Mouse (Mus musculus) left cerebral cortex, adult 18-20 months (tissue): ENCODE data around the gene Zfp526. TPM values are rescaled to one million over a fixed set of nuclear protein-coding genes. Genes with fewer than 3 reads are reported as not detected.
"Not testable (repeated sequence)": the region's sequence is repeated elsewhere in the genome, so short reads cannot be mapped to it uniquely, and the experiment has no call there.

Experiments used
- DNase-seq, 2 experiments: peaks; one replicate each; pipeline ENCODE4 v3.0.0; 2021 to 2022; ENCODE audit warnings: low spot score in 2 of 2, mixed read lengths in 1 of 2
- total RNA-seq, 2 experiments: library from RNA; stranded (reverse); gene quantifications; 2 replicates each; pipeline ENCODE4 v1.2.3; 2021

Gene Zfp526
- total RNA-seq, 2 experiments from 2014 or later: 10.6 to 11.4 TPM

- peak; percentile 83 to 87 for DNase-seq
Measured at GRCm38 (mm10) chr7:25238829-25239623, 17.8 kb downstream of the Zfp526 start.

- DNase-seq: no peak
Measured at GRCm38 (mm10) chr7:25240631-25241030, 19.4 kb downstream of the Zfp526 start.

GRCm38 (mm10) chr7:25241062-25241461 is 19.8 kb downstream of the Zfp526 start:
- DNase-seq: peak; percentile 76 to 84

DNA sequence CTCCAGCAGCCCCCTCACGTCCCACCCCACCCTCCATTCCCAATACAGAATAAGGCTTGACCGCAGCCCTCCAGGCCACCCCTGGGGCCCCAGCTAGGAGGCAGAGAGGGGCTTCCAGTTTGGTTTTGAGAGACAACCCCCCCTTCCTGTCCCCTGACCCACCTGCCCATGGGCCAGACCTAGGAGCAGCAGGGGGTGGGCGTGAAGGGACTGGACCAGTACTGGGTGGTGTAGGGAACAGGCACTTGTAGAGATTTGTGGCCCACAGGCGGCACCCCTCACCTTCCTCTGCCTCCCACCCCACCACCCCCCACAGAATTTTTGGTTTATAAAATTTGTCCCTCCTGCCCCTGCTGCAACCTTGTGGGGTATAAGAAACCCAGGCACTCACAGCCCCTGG is 22.1 kb downstream of the Zfp526 start:
- DNase-seq: no peak

DNA sequence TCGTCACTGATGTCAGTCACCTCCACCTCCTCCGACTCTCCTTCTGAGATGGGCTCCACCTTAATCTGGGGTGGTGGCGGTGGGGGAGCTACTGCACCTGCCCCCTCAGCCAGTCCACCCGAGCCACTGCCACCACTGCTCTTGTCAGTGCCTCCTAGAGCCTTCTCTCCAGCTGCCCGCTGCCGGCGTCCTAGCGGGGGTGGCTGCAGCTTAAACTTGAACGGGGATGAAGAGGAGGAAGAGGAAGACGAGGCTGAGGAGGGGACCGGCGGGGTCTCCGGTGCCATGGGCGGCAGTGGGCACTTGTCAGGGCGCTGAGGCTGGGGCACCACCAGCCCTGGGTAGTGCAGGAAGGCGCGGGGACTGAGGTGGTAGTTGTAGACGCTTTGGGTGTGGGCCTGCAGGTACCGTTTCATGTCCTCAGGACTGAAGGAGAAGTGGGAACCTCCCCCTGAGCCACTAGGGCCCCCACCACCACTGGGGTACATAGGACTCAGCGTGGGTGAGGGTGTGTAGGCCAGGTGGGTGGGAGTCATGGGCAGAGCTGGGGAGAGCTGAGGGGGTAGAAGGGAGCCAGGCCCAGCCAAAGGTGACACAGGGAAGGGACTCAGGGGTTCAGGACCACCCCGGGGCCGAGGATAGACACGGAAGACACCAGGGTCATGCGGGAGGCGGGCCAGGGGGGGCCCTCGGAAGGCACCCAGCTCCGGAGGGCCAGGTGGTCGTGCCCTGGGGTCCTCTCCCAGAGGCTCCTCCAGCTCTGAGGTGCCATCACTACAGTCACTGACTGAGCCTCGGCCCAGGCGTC is 23.5 kb downstream of the Zfp526 start:
- peak in 1 of 2 experiments; percentile 53 for DNase-seq

GRCm38 (mm10) chr7:25246079-25246758 is 25.0 kb downstream of the Zfp526 start:
- DNase-seq: peak; percentile 61 to 68

DNA sequence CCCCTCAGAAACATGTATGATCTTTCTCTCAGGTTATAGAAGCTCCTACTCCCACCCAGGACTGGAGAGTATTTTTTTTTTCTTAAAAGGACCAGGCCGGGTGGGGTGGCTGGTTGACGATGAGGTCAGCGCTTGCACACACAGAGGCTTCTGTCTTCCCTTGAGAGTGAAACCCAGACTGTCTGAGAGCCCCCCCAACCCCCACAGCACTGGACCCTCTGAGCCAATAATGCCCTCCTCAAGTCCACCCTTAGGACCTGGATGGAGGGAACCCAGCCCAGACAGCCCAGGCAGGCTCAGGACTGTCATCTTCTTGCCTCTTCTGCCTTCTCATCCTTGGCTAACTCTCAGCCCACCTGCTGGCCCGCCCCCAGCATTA is 25.5 kb downstream of the Zfp526 start:
- DNase-seq: no peak

DNA sequence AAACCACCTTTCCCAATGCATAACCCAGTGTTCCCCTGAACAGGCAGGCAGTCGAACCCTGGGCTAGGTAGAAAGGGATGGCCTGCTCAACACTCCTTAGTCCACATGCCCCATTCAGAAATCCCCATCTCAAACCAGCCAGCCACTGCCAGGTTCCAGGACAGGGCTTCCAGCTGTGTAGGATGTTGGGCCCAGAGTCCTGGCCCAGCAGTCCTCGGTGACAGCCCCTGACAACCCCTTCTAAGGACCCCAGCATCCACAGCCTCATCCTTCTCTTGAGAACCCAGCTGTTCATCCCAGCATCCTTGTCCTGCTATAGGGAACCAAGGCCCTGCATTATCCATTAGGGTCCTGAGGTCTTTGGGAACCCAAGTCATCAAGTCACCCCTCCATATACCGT is 26.3 kb downstream of the Zfp526 start:
- DNase-seq: no peak

DNA sequence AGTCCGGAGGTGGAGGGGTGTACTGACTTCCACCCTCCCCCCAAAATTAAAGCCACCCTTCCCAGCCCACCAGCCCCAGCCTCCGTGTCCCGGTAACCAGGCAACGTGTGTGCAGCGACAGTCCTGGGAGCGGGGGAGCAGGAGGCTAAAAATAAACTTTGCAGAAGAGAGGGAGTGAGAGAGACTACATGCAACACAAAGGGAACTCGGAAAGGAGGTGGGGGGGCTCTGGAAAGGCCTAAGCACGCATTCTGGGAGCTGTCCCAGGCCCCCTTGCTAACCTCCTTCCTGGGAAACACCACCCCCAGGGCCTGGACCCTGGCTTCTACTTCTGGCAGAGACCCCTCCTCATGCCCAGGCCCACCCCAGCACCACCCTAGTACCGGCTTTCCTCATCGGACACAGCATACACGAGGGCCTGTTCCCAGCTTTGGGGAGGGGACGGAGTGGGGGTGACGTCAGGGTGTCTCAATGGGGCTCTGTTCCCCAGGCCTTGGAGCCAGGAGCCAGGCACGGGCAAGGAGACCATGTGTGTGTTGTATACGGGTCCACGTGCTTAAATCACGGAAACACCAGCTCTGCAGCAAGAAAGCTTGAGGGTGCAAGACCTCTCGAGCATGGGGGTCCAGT is 26.9 kb downstream of the Zfp526 start:
- peak; percentile 74 to 85 for DNase-seq

GRCm38 (mm10) chr7:25248846-25249313 is 27.7 kb downstream of the Zfp526 start:
- no peak for DNase-seq

GRCm38 (mm10) chr7:25249314-25250140 is 28.3 kb downstream of the Zfp526 start:
- DNase-seq: peak; percentile 57 to 71

DNA sequence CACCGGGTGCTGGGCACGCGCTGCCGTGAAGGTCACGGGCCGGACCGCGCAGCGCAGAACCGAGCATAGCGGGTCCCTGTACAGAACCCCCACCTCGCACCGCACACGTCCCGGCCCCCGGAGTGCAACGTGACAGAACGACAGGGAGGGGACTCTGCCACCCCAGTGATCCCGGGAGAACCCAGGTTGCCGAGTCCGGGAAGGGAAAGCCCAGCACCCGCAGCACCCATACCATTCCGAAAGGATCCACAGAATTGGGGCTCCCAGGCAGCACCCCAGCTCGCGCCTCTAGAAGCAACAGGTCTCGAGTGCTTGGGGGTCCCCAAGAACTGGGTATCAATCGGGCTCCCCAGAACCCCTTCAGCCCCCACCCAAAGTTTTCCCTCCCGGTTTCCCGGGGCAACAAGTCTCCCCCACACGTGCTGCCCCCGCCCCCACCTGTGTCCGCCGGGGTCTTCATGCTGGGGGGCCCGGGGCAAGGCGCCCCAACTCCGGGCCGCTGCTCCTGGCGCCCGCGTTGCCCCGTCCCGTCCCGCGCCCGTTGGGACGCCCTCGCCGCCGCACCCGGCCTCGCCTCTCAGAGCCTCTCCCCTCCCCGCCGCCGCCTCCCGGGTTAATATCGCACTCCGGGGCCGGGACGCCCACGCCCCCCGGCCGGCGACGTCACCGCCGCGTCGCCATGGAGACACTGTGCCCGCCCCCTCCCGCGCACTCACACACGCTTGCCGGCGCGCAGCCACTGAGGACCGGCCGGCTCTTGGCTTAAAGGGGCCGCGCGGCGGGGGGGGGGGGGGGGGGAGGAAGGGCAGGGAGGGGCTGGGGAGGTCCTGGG is 29.1 kb downstream of the Zfp526 start, which contains the start of gene Erf:
Gene Erf (minus strand): TSS at position 621 of the 832 bp plus-strand sequence.
- peak; percentile 94 to 96 for DNase-seq

DNA sequence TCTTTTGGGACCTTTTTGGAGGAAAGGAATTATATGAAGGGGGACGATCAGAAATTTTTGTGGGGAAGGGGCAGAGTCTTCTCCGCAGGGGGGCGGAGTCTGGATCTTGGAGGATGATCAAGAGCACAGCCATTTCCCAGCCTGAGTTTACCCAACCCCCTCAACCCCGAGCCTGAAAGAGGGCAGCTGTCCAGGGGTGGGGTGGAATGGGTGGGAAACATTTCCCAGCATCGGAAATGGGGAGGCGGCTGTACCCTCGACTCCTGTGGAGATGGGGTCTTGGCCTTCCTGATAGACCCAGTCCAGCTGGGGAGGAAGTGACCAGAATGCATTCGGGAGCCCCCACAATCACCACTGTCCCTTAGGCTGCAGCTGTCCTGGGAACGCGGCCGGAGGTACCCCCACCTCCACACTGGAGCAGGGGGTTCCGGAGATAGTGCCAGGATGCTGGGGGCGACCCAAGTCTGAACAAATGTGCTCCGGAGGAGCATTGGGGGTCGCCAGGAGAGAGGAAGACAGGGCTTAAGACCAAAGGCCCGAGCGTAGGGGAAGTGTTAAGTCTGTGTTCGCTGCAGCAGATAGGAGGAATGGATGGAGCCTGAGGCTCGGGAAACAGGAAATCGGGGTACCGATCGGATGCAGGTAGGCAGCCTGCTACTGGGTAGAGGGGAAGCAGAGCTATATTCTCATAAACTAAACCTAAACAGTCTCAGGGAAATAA is 30.0 kb downstream of the Zfp526 start:
- DNase-seq: peak in 1 of 2 experiments; percentile 39

DNA sequence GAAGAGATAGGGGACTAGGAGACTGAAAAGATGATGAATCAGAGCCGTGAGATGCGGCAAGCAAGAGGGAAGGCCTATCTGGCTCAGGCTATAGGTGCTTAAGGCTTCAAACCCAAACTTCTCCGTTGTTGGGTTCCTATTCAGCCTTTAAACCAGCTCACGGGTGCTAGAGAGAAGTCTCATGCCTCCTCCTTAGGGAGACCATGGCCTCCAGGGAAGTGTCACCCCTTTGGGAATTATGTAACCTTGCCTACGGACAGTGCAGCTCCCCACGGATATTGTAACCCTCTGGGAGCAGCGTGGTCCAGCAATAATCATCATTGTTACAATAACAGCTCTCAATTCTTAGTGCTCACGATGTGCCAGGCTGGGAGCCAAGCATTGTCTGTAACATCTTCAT is 30.6 kb downstream of the Zfp526 start:
- DNase-seq: peak in 1 of 2 experiments; percentile 37

DNA sequence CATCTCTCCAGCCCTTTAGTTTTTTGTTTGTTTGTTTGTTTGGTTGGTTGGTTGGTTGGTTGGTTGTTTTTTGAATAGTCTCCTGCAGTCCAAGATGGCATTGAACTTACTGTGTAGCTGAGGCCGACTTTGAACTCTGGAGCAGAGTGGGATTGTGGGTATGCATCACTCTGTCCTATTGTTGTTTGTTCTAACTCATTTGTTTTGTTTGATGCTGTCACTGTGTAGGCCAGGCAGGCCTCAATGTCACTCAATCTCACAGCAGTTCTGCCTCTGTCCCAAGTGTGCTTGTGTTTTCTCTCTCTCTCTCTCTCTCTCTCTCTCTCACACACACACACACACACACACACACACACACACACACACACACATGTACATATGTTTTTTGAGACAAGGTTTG is 40.7 kb downstream of the Zfp526 start:
- DNase-seq: no peak

DNA sequence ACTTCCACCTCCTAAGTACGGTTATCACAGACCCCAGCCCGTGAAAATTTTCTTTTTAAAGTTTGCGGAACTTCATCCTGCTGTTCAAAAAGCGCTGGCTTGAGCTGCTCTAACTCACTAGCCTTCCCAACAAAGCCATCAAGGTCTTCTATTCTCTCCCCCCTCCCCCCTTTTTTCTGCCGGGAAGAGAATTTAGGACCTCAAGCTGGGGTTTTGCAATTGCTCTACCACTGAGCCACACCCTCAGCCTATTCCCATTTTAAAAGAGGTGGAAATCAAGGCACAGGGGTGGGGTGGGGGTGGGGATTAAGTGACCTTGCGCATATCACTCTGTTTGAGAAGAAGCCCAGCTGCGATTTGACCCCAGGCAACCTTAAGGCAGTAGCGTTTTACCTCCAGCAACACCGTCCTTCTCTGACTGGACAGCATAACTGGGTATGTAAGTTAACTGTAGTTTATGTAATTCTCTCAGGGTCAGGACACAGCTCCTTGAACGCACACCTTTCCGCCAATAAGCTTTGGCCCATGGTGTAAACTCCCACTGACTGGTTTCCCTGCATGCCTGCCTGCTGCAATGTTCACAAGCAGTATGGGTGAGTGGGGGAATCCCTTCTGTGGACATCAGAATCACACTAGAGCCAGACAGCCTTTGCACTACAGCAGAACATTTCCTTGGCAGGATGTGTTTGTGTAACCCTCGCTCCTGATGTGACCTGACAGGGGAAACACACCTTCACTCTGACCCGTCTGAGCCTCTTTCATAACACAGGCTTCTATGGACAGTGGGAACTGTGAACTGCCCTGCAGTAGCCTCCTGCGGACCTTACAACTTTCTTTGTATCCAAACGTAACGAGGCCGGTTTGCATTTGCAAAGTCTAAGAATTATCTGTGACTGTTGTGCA is 43.0 kb downstream of the Zfp526 start:
- no peak for DNase-seq

GRCm38 (mm10) chr7:25265743-25266142 is 44.5 kb downstream of the Zfp526 start:
- not testable (repeated sequence) for DNase-seq
